Mouse (Mus musculus): Measurements from ENCODE around the gene 6030468B19Rik. TPM values are rescaled to one million over a fixed set of nuclear protein-coding genes. Genes with fewer than 3 reads are reported as not detected.
A peak's percentile ranks its signal among the peaks of the same experiment; 100 is the strongest.

6030468B19Rik gene
- total RNA-seq, 2 experiments from 2014 or later = 23.8 to 82.6 TPM

- no peak for ATAC-seq (replicated peaks; ENCODE audit: low FRiP score, poor library complexity, severe bottlenecking)
These were observed 50.2 kb downstream of the 6030468B19Rik start for GRCm38 (mm10) chr11:117847593-117848215.

- ATAC-seq (replicated peaks; ENCODE audit: low FRiP score, poor library complexity, severe bottlenecking) = peak; percentile 52
These were observed 51.0 kb downstream of the 6030468B19Rik start for GRCm38 (mm10) chr11:117848271-117848984.

GRCm38 (mm10) chr11:117848985-117849671 lies 51.7 kb downstream of the 6030468B19Rik start, which contains the start of gene Birc5:
Gene Birc5 (plus strand): TSS chr11:117849251.
- peak; percentile 87 for ATAC-seq (replicated peaks; ENCODE audit: low FRiP score, poor library complexity, severe bottlenecking)

GRCm38 (mm10) chr11:117852875-117853274 lies 55.4 kb downstream of the 6030468B19Rik start:
- no peak for ATAC-seq (replicated peaks; ENCODE audit: low FRiP score, poor library complexity, severe bottlenecking)

- no peak for ATAC-seq (replicated peaks; ENCODE audit: low FRiP score, poor library complexity, severe bottlenecking)
These were observed 56.8 kb downstream of the 6030468B19Rik start for GRCm38 (mm10) chr11:117854241-117854640.

- ATAC-seq (replicated peaks; ENCODE audit: low FRiP score, poor library complexity, severe bottlenecking) = no peak
These were observed 57.9 kb downstream of the 6030468B19Rik start for GRCm38 (mm10) chr11:117855360-117855759.

GRCm38 (mm10) chr11:117855975-117856374 lies 58.5 kb downstream of the 6030468B19Rik start:
- ATAC-seq (replicated peaks; ENCODE audit: low FRiP score, poor library complexity, severe bottlenecking) = no peak

Other genes with a start within 250 kb of the 6030468B19Rik start
- 10.8 and 13.4 TPM in 2 replicates for gene Tnrc6c, start 143.4 kb upstream of the 6030468B19Rik start, total RNA-seq (2015; ENCODE audit: low replicate concordance)
- gene Tnrc6c, start 143.4 kb upstream of the 6030468B19Rik start, total RNA-seq (2017; ENCODE audit: low replicate concordance) = 11.6 and 13.9 TPM in 2 replicates
- 107 and 113 TPM in 2 replicates for gene Tmc8, start 15.6 kb upstream of the 6030468B19Rik start, total RNA-seq (2015; ENCODE audit: low replicate concordance)
- gene Tmc8, start 15.6 kb upstream of the 6030468B19Rik start, total RNA-seq (2017; ENCODE audit: low replicate concordance) = 60.6 and 72.4 TPM in 2 replicates
- 478 and 628 TPM in 2 replicates for gene Tmc6, start 15.5 kb upstream of the 6030468B19Rik start, total RNA-seq (2015; ENCODE audit: low replicate concordance)
- 151 and 353 TPM in 2 replicates for gene Tmc6, start 15.5 kb upstream of the 6030468B19Rik start, total RNA-seq (2017; ENCODE audit: low replicate concordance)
- gene Gm20708, start 12.0 kb downstream of the 6030468B19Rik start, total RNA-seq (2015; ENCODE audit: low replicate concordance) = 72.1 and 80.7 TPM in 2 replicates
- 3.4 and 18.5 TPM in 2 replicates for gene Gm20708, start 12.0 kb downstream of the 6030468B19Rik start, total RNA-seq (2017; ENCODE audit: low replicate concordance)
- 65.4 and 86.5 TPM in 2 replicates for gene Syngr2, start 12.0 kb downstream of the 6030468B19Rik start, total RNA-seq (2015; ENCODE audit: low replicate concordance)
- 35.0 and 41.8 TPM in 2 replicates for gene Syngr2, start 12.0 kb downstream of the 6030468B19Rik start, total RNA-seq (2017; ENCODE audit: low replicate concordance)
- gene Afmid, start 28.3 kb downstream of the 6030468B19Rik start, total RNA-seq (2015; ENCODE audit: low replicate concordance) = 38.6 and 38.9 TPM in 2 replicates
- gene Afmid, start 28.3 kb downstream of the 6030468B19Rik start, total RNA-seq (2017; ENCODE audit: low replicate concordance) = 70.3 and 75.6 TPM in 2 replicates
- 462 and 532 TPM in 2 replicates for gene Tk1, start 28.4 kb downstream of the 6030468B19Rik start, total RNA-seq (2015; ENCODE audit: low replicate concordance)
- gene Tk1, start 28.4 kb downstream of the 6030468B19Rik start, total RNA-seq (2017; ENCODE audit: low replicate concordance) = 549 and 716 TPM in 2 replicates
- gene Birc5, start 51.6 kb downstream of the 6030468B19Rik start, total RNA-seq (2015; ENCODE audit: low replicate concordance) = 782 and 936 TPM in 2 replicates
- gene Birc5, start 51.6 kb downstream of the 6030468B19Rik start, total RNA-seq (2017; ENCODE audit: low replicate concordance) = 871 and 1,077 TPM in 2 replicates
- gene Tmem235, start 63.1 kb downstream of the 6030468B19Rik start, total RNA-seq (2015; ENCODE audit: low replicate concordance) = not detected in 2 replicates
- 1.1 TPM in 1 of 2 replicates, not detected in the other for gene Tmem235, start 63.1 kb downstream of the 6030468B19Rik start, total RNA-seq (2017; ENCODE audit: low replicate concordance)
- gene Tha1, start 75.8 kb downstream of the 6030468B19Rik start, total RNA-seq (2015; ENCODE audit: low replicate concordance) = 0.42 TPM in 1 of 2 replicates, not detected in the other
- 1.8 and 3.3 TPM in 2 replicates for gene Tha1, start 75.8 kb downstream of the 6030468B19Rik start, total RNA-seq (2017; ENCODE audit: low replicate concordance)
- gene Socs3, start 172.4 kb downstream of the 6030468B19Rik start, total RNA-seq (2015; ENCODE audit: low replicate concordance) = 0.36 and 1.3 TPM in 2 replicates
- gene Socs3, start 172.4 kb downstream of the 6030468B19Rik start, total RNA-seq (2017; ENCODE audit: low replicate concordance) = 1.2 TPM in 1 of 2 replicates, not detected in the other
- 10.1 and 13.3 TPM in 2 replicates for gene Pgs1, start 188.6 kb downstream of the 6030468B19Rik start, total RNA-seq (2015; ENCODE audit: low replicate concordance)
- gene Pgs1, start 188.6 kb downstream of the 6030468B19Rik start, total RNA-seq (2017; ENCODE audit: low replicate concordance) = 5.1 and 22.5 TPM in 2 replicates